Mouse (Mus musculus) hindbrain, embryonic 11.5 days (tissue): ENCODE data around the gene Gm5475. TPM values are rescaled to one million over a fixed set of nuclear protein-coding genes. Genes with fewer than 3 reads are reported as not detected.

Experiments
- ATAC-seq: fragments of 200-750 bp; cut with Nextera tagmentation; 2 replicates; pipeline ENCODE4 v1.8.0; 2017; ENCODE audit warnings: mild to moderate bottlenecking, moderate TSS enrichment, moderate library complexity; ENCODE audit not compliant: low FRiP score
- DNase-seq: peaks from one replicate; pipeline ENCODE4 v3.0.0-alpha.2; 2015; ENCODE audit warnings: low spot score
- H3K27ac ChIP-seq: fragments of 300-500 bp; sonication (generic); 2 replicates; pipeline ENCODE4 v1.5.1; 2014; ENCODE audit warnings: mild to moderate bottlenecking, low read depth, low read length
- H3K27me3 ChIP-seq: fragments of 300-500 bp; sonication (generic); 2 replicates; pipeline ENCODE4 v1.6.1; 2014; ENCODE audit warnings: mild to moderate bottlenecking, low read length, moderate library complexity, mixed read lengths; ENCODE audit not compliant: control insufficient read depth, insufficient read depth
- H3K36me3 ChIP-seq: fragments of 300-500 bp; sonication (generic); 2 replicates; pipeline ENCODE4 v1.6.1; 2014; ENCODE audit warnings: mild to moderate bottlenecking, low read length, moderate library complexity, mixed read lengths; ENCODE audit not compliant: control insufficient read depth, insufficient read depth
- H3K4me1 ChIP-seq: fragments of 300-500 bp; sonication (generic); replicated peaks from 2 replicates; pipeline ENCODE4 v1.6.1; 2014; ENCODE audit warnings: low read length, mixed read lengths; ENCODE audit not compliant: control insufficient read depth, insufficient read depth
- H3K4me2 ChIP-seq: fragments of 300-500 bp; sonication (generic); replicated peaks from 2 replicates; pipeline ENCODE4 v1.6.1; 2014; ENCODE audit warnings: mild to moderate bottlenecking, low read depth, low read length
- H3K4me3 ChIP-seq: fragments of 300-500 bp; sonication (generic); 2 replicates; pipeline ENCODE4 v1.5.1; 2014; ENCODE audit warnings: low read depth, low read length
- H3K9ac ChIP-seq: fragments of 300-500 bp; sonication (generic); 2 replicates; pipeline ENCODE4 v1.6.1; 2014; ENCODE audit warnings: low read depth, low read length
- H3K9me3 ChIP-seq: fragments of 300-500 bp; sonication (generic); 2 replicates; pipeline ENCODE4 v1.6.1; 2016; ENCODE audit warnings: low read length; ENCODE audit not compliant: control insufficient read depth
- WGBS: fragments of 180-500 bp; shearing (Covaris S2); extraction: QIAGEN DNeasy Blood & Tissue Kit; methylation state at CpG from one replicate; pipeline ENCODE4 v1.1.7; 2014; 5-methylcytosine and 5-hydroxymethylcytosine counted together
- polyA plus RNA-seq: library from polyadenylated mRNA; unstranded; fragments of >200 nt; fragmentation: Nextera tagmentation; extraction: Ambion mirVana; gene quantifications from 2 replicates; pipeline ENCODE4 v1.2.1, GENCODE M21; 2014

The Gm5475 gene
- polyA plus RNA-seq, 1 experiment from 2014 or later, result not detected

DNA sequence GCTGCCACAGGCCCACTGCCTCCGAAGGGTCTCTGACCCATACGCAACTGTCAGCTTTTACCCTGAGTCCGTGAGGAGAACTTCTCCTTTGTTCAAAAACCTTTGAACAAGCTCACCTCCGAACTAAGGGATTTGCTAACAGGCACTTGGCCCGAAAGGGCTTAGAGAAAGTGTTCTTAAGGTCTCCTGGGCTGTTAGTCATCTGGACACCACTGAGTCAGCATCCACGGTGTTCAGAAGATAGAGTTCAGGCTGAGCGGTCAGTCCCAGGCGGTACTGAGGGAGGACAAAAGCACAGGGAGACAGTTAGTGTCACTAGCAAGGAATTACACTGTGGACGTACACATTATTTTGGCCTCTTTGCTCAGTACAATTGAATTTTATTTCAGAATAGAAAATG is 33.1 kb upstream of the Gm5475 start:
- no peak for ATAC-seq
- Histone ChIP-seq H3K27me3 (no peaks in the 10 kb centered on the region), H3K36me3 (0 out of 2 replicates have a peak, but pooled peaks cover 3% of the 10 kb centered on the region), H3K4me2 (no peak overlapping the region), H3K27ac (no peak overlapping the region), H3K9ac (no peak overlapping the region), H3K9me3 (no peaks in the 10 kb centered on the region), H3K4me3 (no peak overlapping the region), H3K4me1 (no peaks in the 10 kb centered on the region)
- no peak for DNase-seq
- 70% methylated on average over 9 of the region's 9 CpGs for WGBS

DNA sequence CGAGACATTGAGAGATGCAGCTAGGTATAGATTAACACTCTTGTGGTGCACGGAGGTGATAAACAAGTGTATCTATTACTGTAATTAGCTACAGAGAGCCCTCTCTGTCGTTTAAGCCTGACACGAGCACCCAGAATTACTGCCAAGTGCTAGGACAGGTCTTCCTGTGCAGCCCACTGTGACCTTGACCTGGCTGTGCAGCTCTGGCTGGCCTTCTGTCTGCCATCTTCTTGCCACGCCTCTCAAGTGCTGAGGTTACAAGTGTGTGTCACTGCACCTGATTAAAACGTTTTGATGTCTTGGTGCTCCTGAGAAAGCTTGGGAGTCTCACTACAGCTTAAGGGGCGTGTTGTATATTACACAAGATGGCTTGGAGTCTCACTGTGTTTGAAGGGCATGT is 30.9 kb upstream of the Gm5475 start:
- Histone ChIP-seq H3K4me2 (no peak overlapping the region), H3K36me3 (0 out of 2 replicates have a peak, but pooled peaks cover 3% of the 10 kb centered on the region), H3K27me3 (no peaks in the 10 kb centered on the region), H3K4me1 (no peaks in the 10 kb centered on the region), H3K4me3 (no peak overlapping the region), H3K9me3 (no peaks in the 10 kb centered on the region), H3K9ac (no peak overlapping the region), H3K27ac (no peak overlapping the region)
- 85% methylated on average over 7 of the region's 7 CpGs for WGBS
- ATAC-seq (no peak), DNase-seq (no peak)

DNA sequence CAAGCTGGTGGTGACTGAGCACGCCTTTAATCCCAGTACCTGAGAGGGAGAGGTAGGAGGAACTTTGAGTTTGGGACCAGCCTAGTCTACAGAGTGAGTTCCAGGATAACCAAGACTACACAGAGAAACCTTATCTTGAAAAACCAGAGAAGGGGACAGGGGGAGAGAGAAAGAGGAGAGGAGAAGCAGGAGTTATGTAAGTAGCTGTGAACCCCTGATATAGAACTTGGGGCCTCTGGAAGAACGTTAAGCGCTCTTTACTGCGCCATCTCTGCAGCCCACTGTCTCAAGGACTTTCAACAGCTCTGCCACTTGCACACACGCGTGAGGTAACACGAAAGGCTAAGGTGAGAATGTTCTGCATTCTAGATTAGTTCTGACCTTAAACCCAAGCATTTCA is 30.3 kb upstream of the Gm5475 start:
- H3K27ac ChIP-seq, result no peak overlapping the region
- H3K27me3 ChIP-seq, result no peaks in the 10 kb centered on the region
- 95% methylated on average over 7 of the region's 7 CpGs for WGBS
- H3K4me2 ChIP-seq, result no peak overlapping the region
- H3K9ac ChIP-seq, result no peak overlapping the region
- 0 out of 2 replicates have a peak, but pooled peaks cover 3% of the 10 kb centered on the region for H3K36me3 ChIP-seq
- no peak for DNase-seq
- H3K4me1 ChIP-seq, result no peaks in the 10 kb centered on the region
- H3K4me3 ChIP-seq, result no peak overlapping the region
- ATAC-seq, result no peak
- H3K9me3 ChIP-seq, result no peaks in the 10 kb centered on the region

DNA sequence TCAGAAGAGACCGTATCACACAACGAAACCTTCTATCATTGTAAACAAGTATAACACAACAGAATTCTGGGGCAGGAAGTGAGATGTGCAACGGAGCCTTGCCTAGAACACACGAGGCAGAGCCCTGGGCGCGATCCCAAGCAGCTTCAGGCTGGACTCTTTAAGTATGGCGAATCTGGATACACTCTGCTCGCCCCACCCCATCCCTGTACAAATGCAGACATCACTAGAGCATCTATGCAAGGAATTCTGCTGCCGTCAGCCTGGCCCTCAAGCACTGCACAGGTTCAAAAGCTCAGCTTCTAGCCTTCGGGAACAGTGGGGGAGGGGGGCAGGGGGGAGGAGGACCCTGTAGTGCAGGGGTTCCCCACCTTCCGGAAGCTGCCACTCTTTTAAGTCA is 28.9 kb upstream of the Gm5475 start:
- Histone ChIP-seq H3K27me3 (no peaks in the 10 kb centered on the region), H3K9me3 (no peaks in the 10 kb centered on the region), H3K4me3 (no peak overlapping the region), H3K36me3 (peaks cover 5% of the 10 kb centered on the region; the same call in 1 of the 2 replicates), H3K9ac (no peak overlapping the region), H3K27ac (no peak overlapping the region), H3K4me1 (no peaks in the 10 kb centered on the region), H3K4me2 (no peak overlapping the region)
- ATAC-seq, result no peak
- no peak for DNase-seq
- 89% methylated on average over 11 of the region's 11 CpGs for WGBS

DNA sequence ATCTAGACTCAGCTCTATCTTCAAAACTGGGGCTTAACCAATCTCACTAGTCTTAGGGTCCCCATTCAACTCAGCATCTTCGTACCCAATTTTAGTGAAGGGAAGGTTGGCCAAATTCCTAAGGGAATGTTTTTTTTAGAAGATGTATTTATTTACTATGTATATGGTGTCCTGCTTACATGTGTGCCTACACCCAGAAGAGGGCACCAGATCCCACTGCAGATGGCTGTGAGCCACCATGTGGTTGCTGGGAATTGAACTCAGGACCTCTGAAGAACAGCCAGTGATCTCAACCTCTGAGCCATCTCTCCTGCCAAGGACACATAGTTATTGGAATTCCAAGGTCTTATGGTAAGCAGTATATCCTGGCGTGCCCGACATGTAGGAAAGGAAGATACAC is 26.4 kb upstream of the Gm5475 start:
- no peak overlapping the region for H3K27ac ChIP-seq
- no peak for ATAC-seq
- H3K9me3 ChIP-seq, result no peaks in the 10 kb centered on the region
- H3K4me3 ChIP-seq, result no peak overlapping the region
- 96% methylated on average over 3 of the region's 3 CpGs for WGBS
- no peaks in the 10 kb centered on the region for H3K4me1 ChIP-seq
- H3K9ac ChIP-seq, result no peak overlapping the region
- no peaks in the 10 kb centered on the region for H3K27me3 ChIP-seq
- DNase-seq, result no peak
- peaks cover 13% of the 10 kb centered on the region for H3K36me3 ChIP-seq
- no peak overlapping the region for H3K4me2 ChIP-seq

DNA sequence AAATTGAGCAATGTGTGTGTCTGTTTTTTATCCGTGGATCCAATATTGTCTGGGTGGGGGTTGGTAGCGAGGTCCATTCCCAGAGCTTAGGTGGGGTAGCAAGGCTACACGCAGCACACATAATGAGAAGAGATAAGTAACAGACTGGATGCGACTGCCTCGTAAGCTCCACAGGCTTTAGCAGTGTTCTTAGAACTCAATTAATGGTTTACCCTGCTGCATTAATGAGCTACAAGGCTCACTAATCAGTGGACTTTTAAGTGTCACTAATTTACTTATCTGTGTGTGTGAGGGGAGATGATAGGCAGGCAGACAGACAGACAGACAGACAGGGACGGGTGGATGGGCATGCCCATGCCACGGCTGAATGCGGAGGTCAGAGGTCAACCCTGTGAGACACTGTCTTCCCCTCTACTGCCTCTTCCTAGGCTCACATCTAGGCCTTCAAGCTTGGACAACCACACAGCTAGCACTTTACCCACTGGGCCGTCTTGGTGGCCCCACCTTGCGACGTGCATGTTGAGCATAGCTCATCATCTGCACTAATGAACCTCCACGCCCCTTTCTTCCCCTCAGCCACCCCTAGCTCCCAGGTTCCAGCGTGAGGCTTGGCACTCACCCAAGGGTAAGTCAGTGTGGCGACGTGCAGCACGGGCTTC is 21.2 kb upstream of the Gm5475 start:
- DNase-seq, result no peak
- H3K9me3 ChIP-seq, result no peaks in the 10 kb centered on the region
- H3K27me3 ChIP-seq, result no peaks in the 10 kb centered on the region
- no peak overlapping the region for H3K9ac ChIP-seq
- whole genome bisulfite sequencing, result 93% methylated on average over 16 of the region's 16 CpGs
- no peak overlapping the region for H3K27ac ChIP-seq
- H3K4me2 ChIP-seq, result no peak overlapping the region
- no peak for ATAC-seq
- H3K4me3 ChIP-seq, result no peak overlapping the region
- no peaks in the 10 kb centered on the region for H3K4me1 ChIP-seq
- peaks cover 11% of the 10 kb centered on the region for H3K36me3 ChIP-seq

DNA sequence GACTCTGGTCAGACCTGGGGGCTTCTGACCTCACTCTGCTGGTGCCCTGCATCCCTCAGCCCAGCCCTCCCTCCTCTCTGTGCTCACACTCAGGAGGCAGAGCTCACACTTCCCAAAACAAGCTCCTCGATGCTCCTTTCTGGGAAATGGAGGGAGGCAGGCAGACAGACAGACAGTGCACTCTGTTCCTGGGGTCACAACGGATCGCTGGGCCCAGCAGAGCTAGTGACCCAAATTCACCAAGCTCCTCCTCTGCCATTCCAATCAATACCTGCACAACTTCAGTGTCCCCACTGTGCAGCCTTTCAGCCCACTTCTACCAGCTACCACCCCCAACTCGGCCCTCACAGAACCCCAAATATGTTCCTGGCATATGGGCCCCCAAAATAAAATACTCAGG is 20.1 kb upstream of the Gm5475 start:
- H3K4me1 ChIP-seq, result no peaks in the 10 kb centered on the region
- no peaks in the 10 kb centered on the region for H3K27me3 ChIP-seq
- no peak for ATAC-seq
- H3K4me3 ChIP-seq, result no peak overlapping the region
- H3K4me2 ChIP-seq, result no peak overlapping the region
- H3K36me3 ChIP-seq, result peaks cover 11% of the 10 kb centered on the region
- no peak for DNase-seq
- no peaks in the 10 kb centered on the region for H3K9me3 ChIP-seq
- H3K27ac ChIP-seq, result no peak overlapping the region
- no peak overlapping the region for H3K9ac ChIP-seq
- 90% methylated on average over 4 of the region's 4 CpGs for WGBS

DNA sequence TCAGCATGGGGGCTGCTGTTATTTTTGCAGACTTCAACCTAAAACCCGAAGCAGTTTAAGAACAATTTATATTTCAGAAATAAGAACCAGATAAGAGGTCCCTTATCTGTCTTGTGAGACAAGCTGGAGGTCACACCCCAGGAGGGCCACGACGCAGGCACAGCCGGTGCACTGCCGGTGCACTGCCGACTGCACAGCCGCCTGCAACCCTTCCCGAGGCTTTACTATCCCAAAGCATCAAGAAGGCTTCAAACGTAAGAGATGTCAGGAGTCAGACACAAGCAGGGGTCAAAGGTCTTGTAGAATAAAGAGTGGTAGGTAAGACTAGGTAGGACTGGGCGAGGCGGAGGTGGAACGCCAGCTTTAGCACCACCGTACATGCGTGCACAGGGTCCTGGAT is 19.6 kb upstream of the Gm5475 start:
- Histone ChIP-seq H3K4me3 (no peak overlapping the region), H3K9ac (no peak overlapping the region), H3K36me3 (peaks cover 11% of the 10 kb centered on the region), H3K4me2 (no peak overlapping the region), H3K9me3 (no peaks in the 10 kb centered on the region), H3K4me1 (no peaks in the 10 kb centered on the region), H3K27me3 (no peaks in the 10 kb centered on the region), H3K27ac (no peak overlapping the region)
- 92% methylated on average over 14 of the region's 14 CpGs for WGBS
- ATAC-seq (no peak), DNase-seq (no peak)

DNA sequence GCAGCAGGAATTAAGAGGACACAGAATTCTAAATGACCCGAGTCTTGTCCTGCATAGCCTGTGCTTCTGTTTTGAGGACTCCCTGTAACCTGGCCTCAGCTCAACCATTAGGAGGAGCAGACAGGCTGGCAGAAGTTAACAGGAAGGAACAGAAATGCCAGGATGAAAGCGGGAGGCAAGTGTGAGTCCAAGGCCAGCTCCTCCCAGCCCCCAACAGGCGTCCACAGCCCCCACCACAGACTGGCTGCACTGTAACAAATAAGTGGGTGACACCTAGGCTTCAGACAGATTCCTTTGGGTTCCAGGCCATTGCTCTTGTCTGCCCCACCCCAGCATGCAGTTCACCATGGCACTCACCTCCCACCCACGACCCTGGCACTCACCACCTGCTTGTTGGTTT is 19.1 kb upstream of the Gm5475 start:
- no peaks in the 10 kb centered on the region for H3K4me1 ChIP-seq
- ATAC-seq (no peak), DNase-seq (no peak)
- H3K4me3 ChIP-seq, result no peak overlapping the region
- peaks cover 11% of the 10 kb centered on the region for H3K36me3 ChIP-seq
- whole genome bisulfite sequencing, result 88% methylated on average over 4 of the region's 4 CpGs
- no peak overlapping the region for H3K27ac ChIP-seq
- H3K27me3 ChIP-seq, result no peaks in the 10 kb centered on the region
- H3K4me2 ChIP-seq, result no peak overlapping the region
- H3K9ac ChIP-seq, result no peak overlapping the region
- no peaks in the 10 kb centered on the region for H3K9me3 ChIP-seq
